Mouse (Mus musculus): ENCODE measurements around the gene Ube2v1.

DNA sequence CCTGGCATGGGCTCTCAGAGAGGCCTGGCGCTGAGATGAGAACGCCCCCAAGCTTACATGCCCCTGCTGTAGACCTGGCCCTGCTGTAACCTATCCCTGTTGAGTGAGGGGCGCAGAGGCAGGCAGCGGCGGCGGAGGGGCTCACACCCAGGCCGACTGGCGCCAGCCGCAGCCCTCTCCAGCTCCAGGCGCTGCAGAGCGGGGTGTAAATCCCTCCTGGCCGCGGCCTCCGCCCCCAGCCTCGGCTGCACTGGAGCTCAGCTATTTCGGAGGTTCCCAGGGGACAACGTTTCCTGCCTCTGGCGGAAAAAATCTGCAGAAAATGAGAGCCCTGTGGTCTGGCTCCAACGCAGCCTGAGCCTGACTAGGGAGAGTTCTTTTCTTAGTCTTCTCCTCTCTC lies 66.2 kb downstream of the Ube2v1 start:
- TF ChIP-seq CTCF (IDR thresholded peaks at IDR 0.05; ENCODE audit: low read depth) = no peak
- TF ChIP-seq EP300 (IDR thresholded peaks at IDR 0.05; ENCODE audit: low read depth) = no peak
